8 mouse cellular contexts compared by ENCODE assay signal in the genomic region with DNA sequence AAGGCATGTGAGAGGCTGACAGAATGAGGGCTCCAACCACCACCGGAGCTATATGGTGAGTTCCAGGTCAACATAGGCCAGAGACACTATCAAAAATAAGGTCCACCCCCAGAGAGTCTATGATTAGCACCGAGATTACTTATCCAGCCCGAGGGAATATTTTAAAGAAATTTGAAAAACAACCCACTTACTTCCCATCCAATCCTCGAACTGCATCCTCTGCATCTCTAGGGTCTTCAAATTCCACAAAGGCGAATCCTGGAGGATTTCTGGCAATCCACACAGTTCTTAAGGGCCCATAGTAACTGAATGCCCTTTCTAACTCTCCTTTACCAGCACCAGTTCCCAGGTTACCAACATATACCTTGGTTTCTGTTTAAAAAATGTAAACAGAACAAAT. TPM values are rescaled to one million over a fixed set of nuclear protein-coding genes. Genes with fewer than 3 reads are reported as not detected.
DNase-seq lines count a peak whose midpoint lies in the region; ATAC-seq and TF ChIP-seq lines count a peak whose summit lies in the region.

No protein-coding gene starts in this region.

- H3K4me2 ChIP-seq in liver, embryonic 11.5 days: peak overlapping the region; percentile 96

- H3K27me3 ChIP-seq in cerebellum, adult 2 months (ENCODE audit: control insufficient read depth, insufficient read depth, low read length): no peaks in the 10 kb centered on the region
- no peaks in the 10 kb centered on the region for H3K27me3 ChIP-seq in spleen, adult 2 months (ENCODE audit: control insufficient read depth, insufficient read depth, low read length)
- H3K27me3 ChIP-seq in liver, embryonic 11.5 days (replicated peaks; ENCODE audit: control insufficient read depth, insufficient read depth, low read length): no peaks in the 10 kb centered on the region

- WGBS in cerebellum, adult 2 months: 7% methylated on average over 5 of the region's 5 CpGs
- WGBS in spleen, adult 2 months: 7% methylated on average over 5 of the region's 5 CpGs
- 18% methylated on average over 5 of the region's 5 CpGs for WGBS in liver, embryonic 11.5 days

- peak overlapping the region; percentile 99 for H3K9ac ChIP-seq in liver, embryonic 11.5 days (ENCODE audit: low read depth, low read length)

- H3K9me3 ChIP-seq in liver, embryonic 11.5 days (ENCODE audit: control insufficient read depth, low read length): no peaks in the 10 kb centered on the region

- ATAC-seq in liver, embryonic 11.5 days (replicated peaks; ENCODE audit: low FRiP score): no peak

- no peak for TF ChIP-seq POLR2A in cerebellum, adult 2 months (IDR thresholded peaks at IDR 0.05; ENCODE audit: borderline replicate concordance, insufficient read depth, low read length)
- no peak for TF ChIP-seq POLR2A in spleen, adult 2 months (IDR thresholded peaks at IDR 0.05; ENCODE audit: low read depth, low read length)

- H3K4me3 ChIP-seq in cerebellum, adult 2 months (replicated peaks; ENCODE audit: insufficient read depth, low read depth, low read length): peak overlapping the region; percentile 60
- peak overlapping the region; percentile 100 for H3K4me3 ChIP-seq in spleen, adult 2 months (ENCODE audit: extremely low read depth, insufficient read depth, insufficient read length)
- H3K4me3 ChIP-seq in liver, embryonic 11.5 days (ENCODE audit: low read depth, low read length): peak overlapping the region; percentile 97

- no peak overlapping the region for H3K27ac ChIP-seq in cerebellum, adult 2 months (ENCODE audit: insufficient read depth, low read length)
- no peak overlapping the region for H3K27ac ChIP-seq in spleen, adult 2 months (ENCODE audit: insufficient read depth, low read length)
- H3K27ac ChIP-seq in liver, embryonic 11.5 days (ENCODE audit: low read depth, low read length): no peak overlapping the region

- DNase-seq in cerebellum, adult 2 months: no peak
- no peak for DNase-seq in cerebellum, postnatal 10 days
- no peak for DNase-seq in spleen, adult 2 months (ENCODE audit: low read depth in 1 of 2, low spot score in 2 of 2)
- DNase-seq in spleen, postnatal 10 days (ENCODE audit: low spot score in 2 of 2): no peak
- DNase-seq in liver, embryonic 11.5 days (ENCODE audit: low spot score): no peak
- no peak for DNase-seq in layer of hippocampus, adult 11-12 months (ENCODE audit: low spot score)
- DNase-seq in cerebellum, adult 9-11 months: no peak
- DNase-seq in natural killer cell, adult 2 months (ENCODE audit: low spot score in 2 of 2): no peak

- H3K4me1 ChIP-seq in cerebellum, adult 2 months (ENCODE audit: control insufficient read depth, insufficient read depth, low read length): no peaks in the 10 kb centered on the region
- H3K4me1 ChIP-seq in spleen, adult 2 months (ENCODE audit: control insufficient read depth, insufficient read depth, insufficient read length): no peaks in the 10 kb centered on the region
- peaks cover 8% of the 10 kb centered on the region for H3K4me1 ChIP-seq in liver, embryonic 11.5 days (replicated peaks; ENCODE audit: control insufficient read depth, insufficient read depth, low read length)

- no peak for TF ChIP-seq CTCF in cerebellum, adult 2 months (IDR thresholded peaks at IDR 0.05; ENCODE audit: borderline replicate concordance, insufficient read depth, low read depth, low read length)
- TF ChIP-seq CTCF in spleen, adult 2 months (IDR thresholded peaks at IDR 0.05; ENCODE audit: extremely low read depth, insufficient read depth, insufficient read length, insufficient replicate concordance): no peak

- H3K36me3 ChIP-seq in spleen, adult 2 months (ENCODE audit: control insufficient read depth, insufficient read depth, low read length): peaks cover 23% of the 10 kb centered on the region
- peaks cover 26% of the 10 kb centered on the region for H3K36me3 ChIP-seq in liver, embryonic 11.5 days (ENCODE audit: control insufficient read depth, insufficient read depth, low read length)

RNA-seq across cellular contexts. Expression of a gene that starts 1.4 kb away (rescaled TPM):
- polyA plus RNA-seq in cerebellum, adult 2 months (2012; rRNA removed): 124 and 136 TPM in 2 replicates
- polyA plus RNA-seq in spleen, adult 2 months (2012; rRNA removed): 36.9 and 39.0 TPM in 2 replicates
- 649 and 673 TPM in 2 replicates for polyA plus RNA-seq in liver, embryonic 11.5 days (2014; fragmentation: Nextera tagmentation; extraction: Ambion mirVana)

RNA-seq across cellular contexts. Expression of a gene that starts 1.6 kb away (rescaled TPM):
- polyA plus RNA-seq in cerebellum, adult 2 months (2012; rRNA removed): 0.05 and 0.13 TPM in 2 replicates
- not detected in 2 replicates for polyA plus RNA-seq in spleen, adult 2 months (2012; rRNA removed)
- not detected in 2 replicates for polyA plus RNA-seq in liver, embryonic 11.5 days (2014; fragmentation: Nextera tagmentation; extraction: Ambion mirVana)

RNA-seq across cellular contexts. Expression of a gene that starts 18.6 kb away (rescaled TPM):
- 6.0 and 6.1 TPM in 2 replicates for polyA plus RNA-seq in cerebellum, adult 2 months (2012; rRNA removed)
- polyA plus RNA-seq in spleen, adult 2 months (2012; rRNA removed): 1.4 TPM in 2 replicates
- polyA plus RNA-seq in liver, embryonic 11.5 days (2014; fragmentation: Nextera tagmentation; extraction: Ambion mirVana): 71.9 and 75.9 TPM in 2 replicates

Comparison
In these comparisons a context has a peak if more than half of its experiments do, and no peak if none do; other contexts are left out.
1. RNA of a gene that starts 18.6 kb away (polyA plus RNA-seq): 71.9 to 75.9 TPM in liver, embryonic 11.5 days; 6.0 to 6.1 TPM in cerebellum, adult 2 months and 1.4 TPM in spleen, adult 2 months; every median in the first group is over 10 times any median in the second.
2. Peak in every context shown above with its lines, with median percentiles within 50 percentile points of each other: H3K4me3 ChIP-seq.